Mouse (Mus musculus): ENCODE measurements around the gene Ppp1ca.

Ppp1ca gene

DNA sequence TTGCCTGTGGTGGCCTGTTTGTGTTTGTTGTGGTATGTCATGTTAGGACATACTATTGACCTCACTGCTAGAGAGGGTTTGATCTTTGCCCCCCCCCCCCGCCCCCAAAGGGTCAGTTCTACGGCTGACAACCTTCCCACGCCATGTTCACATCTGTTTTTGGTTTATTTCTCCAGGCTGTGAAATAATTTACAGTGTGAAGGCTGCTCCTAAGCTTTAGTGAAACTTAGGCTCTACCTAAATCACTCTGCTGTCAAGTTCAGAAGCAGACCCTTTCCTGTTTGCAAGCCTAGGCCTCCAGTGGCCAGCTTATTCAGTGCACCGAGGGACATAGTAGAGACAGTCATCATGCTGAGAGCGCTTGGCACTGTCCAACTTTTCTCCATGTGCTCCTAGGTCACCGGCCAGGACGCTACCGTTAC, 48.4 kb downstream of the Ppp1ca start:
- no peak for DNase-seq

DNA sequence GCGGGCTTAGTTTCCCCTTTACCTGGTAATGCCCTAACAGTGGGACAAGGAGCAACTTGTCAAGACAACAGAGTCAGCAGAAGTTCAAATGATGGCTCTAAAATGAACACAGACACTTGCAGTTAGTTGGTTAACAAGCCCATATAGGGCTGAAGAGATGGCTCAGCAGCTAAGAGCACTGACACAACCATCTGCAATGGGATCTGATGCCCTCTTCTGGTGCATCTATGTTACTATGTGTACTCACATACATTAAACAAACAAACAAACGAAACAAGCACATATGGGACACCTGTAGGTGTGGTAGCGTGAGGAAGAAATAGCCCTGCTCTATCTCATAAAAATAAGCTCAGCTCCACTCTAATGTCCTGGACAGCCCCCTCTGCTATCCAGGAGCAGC, 50.6 kb downstream of the Ppp1ca start:
- no peak for DNase-seq

DNA sequence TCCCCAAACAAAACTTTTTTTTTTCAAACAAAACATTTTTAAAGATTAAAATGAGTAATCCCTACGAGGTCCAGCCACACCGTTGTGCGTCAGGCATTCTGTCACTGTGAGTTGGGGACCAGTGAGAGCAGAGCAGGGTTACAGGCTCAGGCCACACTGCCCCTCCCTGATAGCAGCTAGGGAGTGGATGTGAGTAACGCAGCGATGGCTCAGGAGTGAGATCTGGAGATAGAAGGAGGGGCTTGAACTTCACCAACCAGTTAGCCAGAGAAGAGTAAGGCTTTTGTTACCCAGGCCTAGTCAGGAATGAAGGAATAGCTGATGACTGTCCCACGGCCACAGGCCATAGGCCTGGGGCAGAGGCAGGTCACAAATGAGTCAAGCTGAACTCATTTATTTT, 52.9 kb downstream of the Ppp1ca start:
- no peak for DNase-seq
